Mouse (Mus musculus) spleen, adult 18-20 months (tissue): ENCODE measurements around the gene Gipc2.

ENCODE experiments used
- DNase-seq, 2 experiments: peaks; one replicate each; pipeline ENCODE4 v3.0.0; 2022; ENCODE audit warnings: mixed read lengths in 2 of 2

Gene Gipc2

GRCm38 (mm10) chr3:152064166-152064565 lies 101.9 kb downstream of the Gipc2 start:
- DNase-seq, result no peak

DNA sequence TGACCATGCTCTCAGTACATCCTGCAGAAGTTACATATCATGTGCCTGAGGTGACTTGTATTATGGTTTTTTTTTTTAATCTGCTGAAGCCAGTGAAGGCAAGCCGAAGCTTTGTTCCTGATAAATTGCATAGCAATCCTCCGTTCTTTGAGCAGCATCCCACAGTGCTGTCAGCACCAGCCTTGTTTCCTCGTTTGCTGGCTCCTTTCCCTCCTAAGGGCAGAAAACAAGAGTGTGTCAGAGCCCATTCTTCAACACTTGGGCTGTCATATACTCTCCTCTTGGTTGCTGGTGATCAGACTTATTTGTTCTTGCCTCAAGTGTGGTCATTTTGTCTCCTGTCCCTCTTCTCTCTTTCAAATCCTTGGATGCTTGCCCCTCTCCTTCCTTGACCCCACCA lies 103.2 kb downstream of the Gipc2 start:
- DNase-seq, result no peak

- DNase-seq, result no peak
Measured at GRCm38 (mm10) chr3:152061145-152061544, 104.9 kb downstream of the Gipc2 start.

DNA sequence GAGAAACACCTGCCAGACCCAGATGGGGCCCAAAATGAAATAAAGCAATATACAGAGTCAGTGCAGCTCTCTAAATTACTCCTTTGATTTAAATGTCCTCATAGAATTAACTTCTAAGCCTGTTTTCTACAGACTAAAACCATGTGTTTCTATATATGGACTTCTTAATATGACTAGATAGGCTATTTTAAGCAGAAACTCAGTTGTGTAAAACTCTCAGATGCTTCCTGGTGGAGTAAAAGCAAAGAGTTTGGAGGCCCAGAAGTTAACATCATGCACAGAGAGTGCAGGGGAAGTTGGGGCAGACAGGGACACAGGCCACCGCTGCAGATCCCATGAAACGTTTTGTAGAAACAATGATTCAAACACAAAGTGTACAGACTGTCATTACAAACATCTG lies 107.8 kb downstream of the Gipc2 start:
- DNase-seq, result no peak

- no peak for DNase-seq
Measured at GRCm38 (mm10) chr3:152054260-152054659, 111.8 kb downstream of the Gipc2 start.

DNA sequence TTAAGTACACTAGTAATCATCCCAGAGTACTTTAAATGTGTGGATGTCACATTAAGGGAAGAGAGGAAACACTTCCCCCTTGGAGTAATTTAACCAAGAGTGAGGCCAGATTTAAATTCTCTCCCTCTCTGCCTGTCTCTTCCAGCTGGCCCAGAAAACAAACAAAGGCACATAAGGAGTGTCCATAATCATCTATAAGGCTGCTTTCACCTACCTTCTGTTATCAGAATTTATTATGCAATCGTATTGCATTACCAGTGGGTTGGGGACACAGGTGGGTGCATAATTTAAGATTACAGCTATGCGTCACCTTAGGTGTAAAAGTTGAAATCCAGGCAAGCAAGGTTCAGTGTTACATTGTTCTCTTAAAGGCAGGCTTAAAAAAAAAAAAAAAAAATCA lies 114.1 kb downstream of the Gipc2 start:
- DNase-seq, result no peak

- no peak for DNase-seq
Measured at GRCm38 (mm10) chr3:152047914-152048313, 118.1 kb downstream of the Gipc2 start.

DNA sequence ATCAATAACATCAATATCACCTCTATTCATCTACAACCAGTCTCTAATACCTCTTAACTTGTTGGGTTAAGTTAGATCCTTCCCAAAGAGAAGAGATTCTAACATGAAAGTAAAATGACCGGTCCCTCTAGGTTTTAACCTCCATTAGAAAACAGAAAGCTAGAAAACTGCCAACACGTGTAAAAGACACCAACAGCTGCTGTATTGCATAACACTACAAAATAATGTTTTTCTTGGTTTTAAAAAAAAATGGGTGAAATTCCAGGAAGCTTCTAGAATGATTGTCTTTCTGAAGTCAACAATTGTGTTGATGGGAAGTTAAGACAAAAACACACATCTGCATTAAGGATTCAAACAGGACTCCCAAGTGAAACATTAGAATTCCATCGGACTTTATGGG lies 119.1 kb downstream of the Gipc2 start:
- no peak for DNase-seq
